Mouse (Mus musculus) embryonic facial prominence, embryonic 12.5 days (tissue): ENCODE data around the gene Olfr680-ps1. TPM values are rescaled to one million over a fixed set of nuclear protein-coding genes. Genes with fewer than 3 reads are reported as not detected.
"Not testable (repeated sequence)": the region's sequence is repeated elsewhere in the genome, so short reads cannot be mapped to it uniquely, and the experiment has no call there.

Experiments used
- ATAC-seq: fragments of 200-750 bp; cut with Nextera tagmentation; 2 replicates; pipeline ENCODE4 v1.8.0; 2017; ENCODE audit not compliant: insufficient number of reproducible peaks, insufficient read depth, low FRiP score, low TSS enrichment
- H3K27ac ChIP-seq: fragments of 300-500 bp; sonication (generic); 2 replicates; pipeline ENCODE4 v1.5.1; 2016; ENCODE audit warnings: mild to moderate bottlenecking
- H3K27me3 ChIP-seq: fragments of 300-500 bp; sonication (generic); 2 replicates; pipeline ENCODE4 v1.6.1; 2016; ENCODE audit warnings: mild to moderate bottlenecking, moderate library complexity
- H3K36me3 ChIP-seq: fragments of 300-500 bp; sonication (generic); 2 replicates; pipeline ENCODE4 v1.6.1; 2016; ENCODE audit warnings: mild to moderate bottlenecking
- H3K4me1 ChIP-seq: fragments of 300-500 bp; sonication (generic); 2 replicates; pipeline ENCODE4 v1.6.1; 2016
- H3K4me2 ChIP-seq: fragments of 300-500 bp; sonication (generic); replicated peaks from 2 replicates; pipeline ENCODE4 v1.6.1; 2016; ENCODE audit warnings: mild to moderate bottlenecking, moderate library complexity
- H3K4me3 ChIP-seq: fragments of 300-500 bp; sonication (generic); 2 replicates; pipeline ENCODE4 v1.5.1; 2016; ENCODE audit warnings: mild to moderate bottlenecking
- H3K9ac ChIP-seq: fragments of 300-500 bp; sonication (generic); 2 replicates; pipeline ENCODE4 v1.6.1; 2016; ENCODE audit warnings: mild to moderate bottlenecking, moderate library complexity
- H3K9me3 ChIP-seq: fragments of 300-500 bp; sonication (generic); 2 replicates; pipeline ENCODE4 v1.6.1; 2016; ENCODE audit warnings: mild to moderate bottlenecking, moderate library complexity
- WGBS: fragments of 180-500 bp; shearing (Covaris S2); methylation state at CpG from one replicate; pipeline ENCODE4 v1.1.7; 2016; 5-methylcytosine and 5-hydroxymethylcytosine counted together
- polyA plus RNA-seq: library from polyadenylated mRNA; unstranded; fragments of >200 nt; fragmentation: Nextera tagmentation; extraction: Ambion mirVana; gene quantifications from 2 replicates; pipeline ENCODE4 v1.2.1, GENCODE M21; 2016

The Olfr680-ps1 gene
- polyA plus RNA-seq, result not detected in 2 replicates

DNA sequence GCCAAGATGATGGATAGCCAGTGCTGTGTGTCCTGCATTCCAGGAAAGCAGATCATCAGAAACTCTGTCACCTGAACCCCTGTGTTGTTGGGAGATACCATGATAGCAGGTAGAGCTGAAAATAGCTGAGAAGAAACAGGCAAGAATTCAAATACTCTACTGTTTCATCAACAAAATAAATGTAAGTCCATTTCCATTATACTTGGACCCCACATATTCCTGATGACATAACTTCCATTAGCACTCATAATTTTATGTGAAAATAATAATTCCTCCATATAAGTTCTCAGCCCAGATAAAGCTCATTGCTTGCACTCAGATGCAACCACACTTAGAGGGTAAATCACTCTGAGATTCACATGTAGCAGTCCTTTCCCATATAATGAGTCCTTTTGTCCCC is at the start of gene Olfr680-ps1:
TSS of gene Olfr680-ps1 (minus strand) at position 101 of the 400 bp plus-strand sequence.
- H3K36me3 ChIP-seq, H3K4me3 ChIP-seq, H3K27ac ChIP-seq, H3K9me3 ChIP-seq, ATAC-seq, H3K9ac ChIP-seq, H3K27me3 ChIP-seq, H3K4me2 ChIP-seq, H3K4me1 ChIP-seq: not testable (repeated sequence)

DNA sequence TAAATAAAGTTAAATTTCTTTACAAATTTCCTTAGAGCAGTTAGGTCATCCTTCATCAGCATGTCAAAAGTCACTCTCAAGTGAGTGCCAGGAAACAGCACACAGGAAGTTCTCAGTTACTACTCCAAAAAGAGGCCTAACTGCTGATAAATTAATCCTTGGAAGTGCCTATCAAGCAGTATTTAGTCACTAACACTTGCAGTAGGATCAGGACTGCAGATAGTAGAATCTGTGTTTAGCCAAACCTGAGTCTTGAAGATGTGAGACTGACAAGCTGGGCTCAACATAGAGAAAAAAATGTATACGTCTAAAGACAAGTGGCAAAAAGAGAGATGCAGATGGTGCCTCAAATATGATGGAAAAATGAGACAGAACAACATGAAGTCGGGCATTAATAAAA is 48.7 kb upstream of the Olfr680-ps1 start:
- no peak overlapping the region for H3K27ac ChIP-seq
- WGBS, result 77% methylated on average over 2 of the region's 2 CpGs

DNA sequence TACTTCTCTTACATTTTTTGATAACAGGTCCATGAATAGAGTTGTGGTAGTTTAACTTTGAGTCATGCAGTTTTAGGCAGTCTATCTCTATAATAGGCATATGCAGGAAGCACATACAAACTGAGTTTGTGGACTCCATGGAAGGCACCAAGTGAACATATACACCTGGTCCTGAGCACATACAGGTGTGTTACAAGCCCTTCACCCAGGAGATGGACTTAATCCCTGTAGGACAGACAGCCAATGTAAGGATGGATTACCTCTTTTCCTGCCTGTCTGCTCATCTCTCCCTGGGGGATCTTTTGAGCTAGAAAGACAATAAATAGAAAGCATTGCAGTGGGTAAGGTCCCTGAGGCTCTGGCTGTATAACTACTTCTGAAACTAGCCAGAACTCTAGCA is 23.9 kb upstream of the Olfr680-ps1 start, which contains the start of gene Olfr681:
TSS of gene Olfr681 (plus strand) at position 301 of the 400 bp plus-strand sequence.
- H3K36me3 ChIP-seq, result no peaks in the 10 kb centered on the region
- H3K27me3 ChIP-seq, result no peaks in the 10 kb centered on the region
- H3K4me3 ChIP-seq, result no peak within 1 kb of the TSS
- H3K9ac ChIP-seq, result no peak within 1 kb of the TSS
- H3K4me2 ChIP-seq, result no peak within 1 kb of the TSS
- no peak for ATAC-seq
- H3K4me1 ChIP-seq, result no peaks in the 10 kb centered on the region
- H3K27ac ChIP-seq, result no peak within 1 kb of the TSS
- H3K9me3 ChIP-seq, result no peaks in the 10 kb centered on the region

More for the DNA sequence above, 48.7 kb upstream of the Olfr680-ps1 start:
- no peak overlapping the region for H3K9ac ChIP-seq
- no peaks in the 10 kb centered on the region for H3K36me3 ChIP-seq
- H3K4me3 ChIP-seq, result no peak overlapping the region
- ATAC-seq, result no peak
- H3K9me3 ChIP-seq, result no peaks in the 10 kb centered on the region
- H3K4me1 ChIP-seq, result no peaks in the 10 kb centered on the region
- no peaks in the 10 kb centered on the region for H3K27me3 ChIP-seq
- no peak overlapping the region for H3K4me2 ChIP-seq

DNA sequence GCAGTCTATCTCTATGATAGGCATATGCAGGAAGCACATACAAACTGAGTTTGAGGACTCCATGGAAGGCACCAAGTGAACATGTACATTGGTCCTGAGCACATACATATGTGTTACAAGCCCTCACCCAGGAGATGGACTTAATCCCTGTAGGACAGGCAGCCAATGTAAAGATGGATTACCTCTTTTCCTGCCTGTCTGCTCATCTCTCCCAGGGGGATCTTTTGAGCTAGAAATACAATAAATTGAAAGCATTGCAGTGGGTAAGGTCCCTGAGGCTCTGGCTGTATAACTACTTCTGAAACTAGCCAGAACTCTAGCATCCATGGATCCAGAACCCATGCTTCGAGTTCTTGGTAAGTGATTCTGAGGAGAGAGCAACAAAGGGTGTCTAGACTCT is 11.7 kb downstream of the Olfr680-ps1 start, which contains the start of gene Olfr679:
TSS of gene Olfr679 (plus strand) at position 301 of the 400 bp plus-strand sequence.
- WGBS, result 59% methylated on average over 1 of the region's 1 CpGs

DNA sequence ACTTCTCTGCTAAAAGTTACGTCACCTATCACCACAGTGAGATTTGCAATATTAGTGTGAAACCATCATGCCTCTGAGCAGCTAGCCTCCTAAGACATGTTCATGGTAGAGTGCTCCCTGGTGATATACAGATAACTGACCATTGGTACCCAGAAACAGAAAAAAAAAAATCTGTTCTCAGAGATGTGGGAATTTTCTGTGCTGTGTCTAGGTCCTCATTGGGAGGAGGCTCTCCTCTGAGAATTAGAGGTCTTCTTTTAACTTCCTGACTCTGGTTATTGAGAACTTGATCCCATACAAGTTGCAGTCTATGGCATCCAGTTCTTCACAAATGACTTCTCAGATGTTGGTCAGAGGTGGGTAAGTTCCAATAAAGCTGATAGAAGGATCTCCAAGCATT is 28.4 kb downstream of the Olfr680-ps1 start, which contains the start of gene Olfr678:
TSS of gene Olfr678 (plus strand) at position 301 of the 400 bp plus-strand sequence.
- Histone ChIP-seq H3K4me2 (no peak within 1 kb of the TSS), H3K27me3 (no peaks in the 10 kb centered on the region), H3K27ac (no peak within 1 kb of the TSS), H3K4me1 (no peaks in the 10 kb centered on the region), H3K36me3 (no peaks in the 10 kb centered on the region), H3K9me3 (no peaks in the 10 kb centered on the region), H3K9ac (no peak within 1 kb of the TSS), H3K4me3 (no peak within 1 kb of the TSS)
- no peak for ATAC-seq
- 92% methylated on average over 1 of the region's 1 CpGs for WGBS

More for the DNA sequence above, 11.7 kb downstream of the Olfr680-ps1 start, which contains the start of gene Olfr679:
- Histone ChIP-seq H3K9ac (no peak within 1 kb of the TSS), H3K4me1 (no peaks in the 10 kb centered on the region), H3K9me3 (no peaks in the 10 kb centered on the region), H3K4me3 (no peak within 1 kb of the TSS), H3K27me3 (no peaks in the 10 kb centered on the region), H3K27ac (no peak within 1 kb of the TSS), H3K4me2 (no peak within 1 kb of the TSS), H3K36me3 (no peaks in the 10 kb centered on the region)
- no peak for ATAC-seq

DNA sequence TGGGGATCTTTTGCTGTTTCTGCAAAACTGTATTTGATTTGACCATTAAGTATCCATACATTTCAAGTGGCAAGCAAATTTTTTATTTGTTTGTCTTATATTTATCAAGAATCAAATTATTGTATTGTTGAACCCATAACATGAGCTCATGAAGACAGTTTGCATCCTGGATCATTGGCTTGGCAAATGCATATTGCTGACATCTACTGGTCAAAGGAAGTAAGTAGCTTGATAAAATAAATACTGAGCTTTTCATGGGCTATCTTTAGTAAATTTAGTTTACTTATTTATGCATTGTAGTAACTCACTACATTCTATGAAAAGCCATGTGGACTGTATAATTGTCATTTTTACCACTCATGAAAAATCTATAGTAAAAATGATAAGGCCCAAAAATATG is 33.7 kb downstream of the Olfr680-ps1 start:
- no peak for ATAC-seq
- H3K9ac ChIP-seq, result no peak overlapping the region
- H3K4me2 ChIP-seq, result no peak overlapping the region
- no peak overlapping the region for H3K27ac ChIP-seq
- H3K4me3 ChIP-seq, result no peak overlapping the region
- H3K9me3 ChIP-seq, result no peaks in the 10 kb centered on the region
- H3K4me1 ChIP-seq, result no peaks in the 10 kb centered on the region
- no peaks in the 10 kb centered on the region for H3K27me3 ChIP-seq
- no peaks in the 10 kb centered on the region for H3K36me3 ChIP-seq

Other genes starting within 250 kb of the Olfr680-ps1 start
- gene Usp17la, start 235.8 kb downstream of the Olfr680-ps1 start, polyA plus RNA-seq, result not detected in 2 replicates
- gene Olfr665, start 214.8 kb downstream of the Olfr680-ps1 start, polyA plus RNA-seq, result not detected in 2 replicates
- gene Olfr666, start 196.9 kb downstream of the Olfr680-ps1 start, polyA plus RNA-seq, result not detected in 2 replicates
- not detected in 2 replicates for gene Olfr667, start 171.3 kb downstream of the Olfr680-ps1 start, polyA plus RNA-seq
- gene Olfr668, start 164.8 kb downstream of the Olfr680-ps1 start, polyA plus RNA-seq, result not detected in 2 replicates
- gene Olfr669, start 158.6 kb downstream of the Olfr680-ps1 start, polyA plus RNA-seq, result not detected in 2 replicates
- gene Olfr670, start 130.2 kb downstream of the Olfr680-ps1 start, polyA plus RNA-seq, result not detected in 2 replicates
- not detected in 2 replicates for gene Olfr671, start 113.7 kb downstream of the Olfr680-ps1 start, polyA plus RNA-seq
- gene Olfr672, start 90.8 kb downstream of the Olfr680-ps1 start, polyA plus RNA-seq, result not detected in 2 replicates
- gene Olfr675, start 64.4 kb downstream of the Olfr680-ps1 start, polyA plus RNA-seq, result not detected in 2 replicates
- not detected in 2 replicates for gene Olfr676, start 60.1 kb downstream of the Olfr680-ps1 start, polyA plus RNA-seq
- gene Olfr677, start 41.4 kb downstream of the Olfr680-ps1 start, polyA plus RNA-seq, result not detected in 2 replicates
- gene Olfr678, start 28.3 kb downstream of the Olfr680-ps1 start, polyA plus RNA-seq, result not detected in 2 replicates
- not detected in 2 replicates for gene Olfr679, start 11.6 kb downstream of the Olfr680-ps1 start, polyA plus RNA-seq
- gene Olfr681, start 24.0 kb upstream of the Olfr680-ps1 start, polyA plus RNA-seq, result not detected in 2 replicates
- not detected in 2 replicates for gene Olfr683, start 54.2 kb upstream of the Olfr680-ps1 start, polyA plus RNA-seq
- not detected in 2 replicates for gene Olfr684, start 70.8 kb upstream of the Olfr680-ps1 start, polyA plus RNA-seq
- gene Olfr685, start 93.2 kb upstream of the Olfr680-ps1 start, polyA plus RNA-seq, result not detected in 2 replicates
- not detected in 2 replicates for gene Olfr686, start 114.7 kb upstream of the Olfr680-ps1 start, polyA plus RNA-seq
- gene Olfr688, start 195.3 kb upstream of the Olfr680-ps1 start, polyA plus RNA-seq, result not detected in 2 replicates
- gene Olfr689, start 218.3 kb upstream of the Olfr680-ps1 start, polyA plus RNA-seq, result not detected in 2 replicates
- gene Olfr690, start 241.3 kb upstream of the Olfr680-ps1 start, polyA plus RNA-seq, result not detected in 2 replicates
- gene Olfr691, start 249.5 kb upstream of the Olfr680-ps1 start, polyA plus RNA-seq, result not detected in 2 replicates